Mouse (Mus musculus) stomach, embryonic 14.5 days (tissue): ENCODE results near the gene Gm813. TPM values are rescaled to one million over a fixed set of nuclear protein-coding genes. Genes with fewer than 3 reads are reported as not detected.

ENCODE experiments used
- ATAC-seq: fragments of 200-750 bp; cut with Nextera tagmentation; 2 replicates; pipeline ENCODE4 v1.8.0; 2017; ENCODE audit warnings: low read depth, moderate TSS enrichment; ENCODE audit not compliant: insufficient number of reproducible peaks, insufficient read depth, low FRiP score
- H3K27ac ChIP-seq: fragments of 300-500 bp; sonication (generic); 2 replicates; pipeline ENCODE4 v1.5.1; 2014; ENCODE audit warnings: mild to moderate bottlenecking, low read length, moderate library complexity, mixed read lengths
- H3K27me3 ChIP-seq: fragments of 300-500 bp; sonication (generic); 2 replicates; pipeline ENCODE4 v1.6.1; 2014; ENCODE audit warnings: low read length, control low read depth, mixed read lengths; ENCODE audit not compliant: control insufficient read depth, insufficient read depth
- H3K36me3 ChIP-seq: fragments of 300-500 bp; sonication (generic); 2 replicates; pipeline ENCODE4 v1.6.1; 2014; ENCODE audit warnings: mild to moderate bottlenecking, control low read depth, low read length, moderate library complexity, mixed read lengths; ENCODE audit not compliant: control insufficient read depth, insufficient read depth
- H3K4me1 ChIP-seq: fragments of 300-500 bp; sonication (generic); 2 replicates; pipeline ENCODE4 v1.6.1; 2014; ENCODE audit warnings: low read length, control low read depth, mixed read lengths; ENCODE audit not compliant: control insufficient read depth, insufficient read depth
- H3K4me2 ChIP-seq: fragments of 300-500 bp; sonication (generic); replicated peaks from 2 replicates; pipeline ENCODE4 v1.6.1; 2014; ENCODE audit warnings: low read depth, low read length, control low read depth
- H3K4me3 ChIP-seq: fragments of 300-500 bp; sonication (generic); 2 replicates; pipeline ENCODE4 v1.5.1; 2014; ENCODE audit warnings: low read depth, low read length, control low read depth
- H3K9ac ChIP-seq: fragments of 300-500 bp; sonication (generic); replicated peaks from 2 replicates; pipeline ENCODE4 v1.6.1; 2014; ENCODE audit warnings: low read depth, mild to moderate bottlenecking, control low read depth, low read length, moderate library complexity, mixed read lengths
- H3K9me3 ChIP-seq: fragments of 300-500 bp; sonication (generic); 2 replicates; pipeline ENCODE4 v1.6.1; 2016; ENCODE audit warnings: low read depth, low read length, control low read depth; ENCODE audit not compliant: control insufficient read depth
- WGBS: fragments of 180-500 bp; shearing (Covaris S2); extraction: QIAGEN DNeasy Blood & Tissue Kit; methylation state at CpG from one replicate; pipeline ENCODE4 v1.1.7; 2014; 5-methylcytosine and 5-hydroxymethylcytosine counted together
- polyA plus RNA-seq: library from polyadenylated mRNA; unstranded; fragments of >200 nt; fragmentation: Nextera tagmentation; extraction: Ambion mirVana; gene quantifications from 2 replicates; pipeline ENCODE4 v1.2.1, GENCODE M21; 2014

The Gm813 gene
- polyA plus RNA-seq, 1 experiment from 2014 or later = not detected

DNA sequence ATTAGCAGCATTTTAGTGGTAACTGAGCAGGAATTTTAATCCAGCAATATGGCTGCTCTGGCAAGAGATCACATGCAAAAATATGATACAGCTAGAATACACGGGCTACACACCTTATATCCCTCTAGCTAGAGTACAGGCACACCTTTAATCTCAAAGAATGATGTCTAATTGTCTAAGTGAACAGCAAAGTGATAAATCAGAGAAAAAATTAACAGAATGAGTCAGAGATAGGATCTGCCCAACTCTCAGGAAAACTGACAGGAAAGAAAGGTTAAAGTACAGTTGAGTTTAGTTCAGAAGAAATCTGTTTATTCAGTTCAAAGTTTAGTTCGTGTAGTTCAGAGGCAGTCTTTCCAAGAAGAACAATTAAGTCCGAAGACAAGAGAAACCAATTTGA is 25.5 kb downstream of the Gm813 start:
- Histone ChIP-seq H3K4me1 (no peaks in the 10 kb centered on the region), H3K9ac (no peak overlapping the region), H3K36me3 (no peaks in the 10 kb centered on the region), H3K4me2 (no peak overlapping the region), H3K27me3 (no peaks in the 10 kb centered on the region), H3K9me3 (no peaks in the 10 kb centered on the region), H3K4me3 (no peak overlapping the region), H3K27ac (no peak overlapping the region)
- ATAC-seq = no peak
- 73% methylated on average over 3 of the region's 3 CpGs for WGBS

DNA sequence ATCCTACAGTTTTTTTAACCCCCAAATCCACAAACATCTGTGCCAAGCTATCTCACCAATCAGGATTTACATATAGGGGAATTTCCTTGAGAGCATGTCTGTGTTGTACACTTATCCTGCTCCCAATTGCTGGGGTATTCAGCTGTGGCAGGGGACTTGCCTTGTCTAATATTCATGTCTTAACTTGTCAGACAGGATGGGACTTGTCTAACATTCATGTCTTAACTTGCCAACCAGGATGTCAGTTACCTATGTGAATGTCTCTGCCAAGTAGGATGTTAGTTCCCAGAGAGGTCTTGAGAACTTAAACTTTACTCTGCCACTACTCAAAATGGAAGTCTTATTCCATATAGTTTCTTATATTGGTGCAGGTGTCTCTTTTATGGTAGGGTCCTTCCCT is 27.3 kb downstream of the Gm813 start:
- Histone ChIP-seq H3K4me2 (no peak overlapping the region), H3K4me1 (no peaks in the 10 kb centered on the region), H3K36me3 (no peaks in the 10 kb centered on the region), H3K27me3 (no peaks in the 10 kb centered on the region), H3K9ac (no peak overlapping the region), H3K4me3 (no peak overlapping the region), H3K9me3 (no peaks in the 10 kb centered on the region), H3K27ac (no peak overlapping the region)
- no peak for ATAC-seq

DNA sequence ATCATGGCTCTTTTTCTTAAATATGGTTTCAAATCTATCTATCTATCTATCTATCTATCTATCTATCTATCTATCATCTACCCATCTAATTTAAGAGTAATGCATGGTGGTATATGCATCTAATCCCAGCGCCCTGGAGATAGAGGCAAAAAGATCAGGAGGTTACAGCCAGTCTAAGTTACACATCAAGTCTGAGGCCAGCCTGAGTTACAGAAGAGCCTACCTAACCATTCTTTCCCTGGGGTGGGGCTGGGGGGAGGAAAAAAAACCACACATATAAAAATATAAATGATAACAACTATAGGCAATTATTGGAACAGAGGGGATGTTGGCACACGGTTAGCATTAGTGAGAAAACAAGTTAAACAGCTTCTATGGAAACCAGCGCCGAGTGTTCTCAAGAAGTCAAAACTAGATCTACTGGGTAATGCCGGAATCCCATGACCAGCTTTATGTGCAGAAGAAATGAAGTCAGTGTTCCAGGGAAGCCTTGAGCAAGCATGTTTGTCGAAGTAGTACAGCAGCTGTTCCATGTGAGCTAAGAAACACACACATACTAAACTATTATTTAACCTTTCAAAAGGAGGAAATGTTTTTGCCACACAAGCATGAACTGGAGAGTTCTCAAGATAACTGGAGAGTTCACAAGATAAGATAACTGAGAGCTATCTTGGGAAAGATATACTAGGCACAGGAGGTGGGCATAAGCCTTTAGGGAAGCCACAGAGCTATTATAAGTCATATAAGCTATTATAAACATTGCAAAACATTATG is 42.6 kb downstream of the Gm813 start:
- ATAC-seq = no peak
- no peaks in the 10 kb centered on the region for H3K27me3 ChIP-seq
- H3K9ac ChIP-seq = no peak overlapping the region
- H3K27ac ChIP-seq = no peak overlapping the region
- H3K4me3 ChIP-seq = no peak overlapping the region
- no peaks in the 10 kb centered on the region for H3K36me3 ChIP-seq
- no peaks in the 10 kb centered on the region for H3K4me1 ChIP-seq
- H3K9me3 ChIP-seq = no peaks in the 10 kb centered on the region
- WGBS = 79% methylated on average over 6 of the region's 6 CpGs
- H3K4me2 ChIP-seq = no peak overlapping the region

DNA sequence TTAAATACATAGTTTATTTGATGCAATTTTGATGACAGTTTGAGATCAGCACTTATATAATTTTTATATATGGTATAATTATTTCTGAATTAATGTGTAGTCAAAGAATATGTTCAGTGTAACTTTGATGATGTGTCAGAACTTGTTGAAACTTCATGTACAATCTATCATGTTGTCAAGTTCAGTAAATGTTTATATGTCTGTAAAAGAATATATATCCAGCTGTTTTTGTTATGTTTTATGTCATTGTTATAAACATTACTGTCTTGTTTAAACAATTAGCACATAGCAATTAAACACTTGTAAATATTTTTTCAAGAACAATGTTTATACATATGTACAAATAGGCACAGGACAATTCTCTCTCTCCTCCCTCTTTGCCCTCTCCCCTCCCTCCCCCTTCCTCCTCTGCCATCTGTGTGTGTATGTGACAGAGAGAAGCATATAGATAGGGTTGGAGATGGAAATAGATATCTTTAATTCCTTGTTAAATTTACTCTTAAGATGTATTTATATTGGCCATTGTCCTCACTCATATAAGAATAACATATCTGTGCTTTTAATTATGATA is 46.0 kb downstream of the Gm813 start:
- Histone ChIP-seq H3K9me3 (no peaks in the 10 kb centered on the region), H3K4me3 (no peak overlapping the region), H3K36me3 (no peaks in the 10 kb centered on the region), H3K4me1 (no peaks in the 10 kb centered on the region), H3K27me3 (no peaks in the 10 kb centered on the region), H3K9ac (no peak overlapping the region), H3K27ac (no peak overlapping the region), H3K4me2 (no peak overlapping the region)
- no peak for ATAC-seq

Other genes with a start within 250 kb of the Gm813 start
- 12.5 and 14.0 TPM in 2 replicates for gene Dcbld2, start 208.5 kb downstream of the Gm813 start, polyA plus RNA-seq
- gene St3gal6, start 92.7 kb downstream of the Gm813 start, polyA plus RNA-seq = 9.7 and 11.1 TPM in 2 replicates
- not detected in 2 replicates for gene E330017A01Rik, start 21.8 kb upstream of the Gm813 start, polyA plus RNA-seq
- gene Cpox, start 53.3 kb upstream of the Gm813 start, polyA plus RNA-seq = 24.4 and 28.1 TPM in 2 replicates
- gene Gpr15, start 102.1 kb upstream of the Gm813 start, polyA plus RNA-seq = 0.17 TPM in 1 of 2 replicates, not detected in the other
- gene Cldnd1, start 110.9 kb upstream of the Gm813 start, polyA plus RNA-seq = 128 and 131 TPM in 2 replicates
- not detected in 2 replicates for gene Olfr172, start 146.2 kb upstream of the Gm813 start, polyA plus RNA-seq
- not detected in 2 replicates for gene Olfr173, start 183.3 kb upstream of the Gm813 start, polyA plus RNA-seq
- gene Olfr175-ps1, start 209.8 kb upstream of the Gm813 start, polyA plus RNA-seq = not detected in 2 replicates